Mouse (Mus musculus) induced T-regulatory cell, adult 2 months (primary cell): ENCODE results near the gene Cilp2.

Experiments
- DNase-seq: peaks from one replicate; pipeline ENCODE4 v3.0.0-alpha.2; 2012; ENCODE audit warnings: low read depth

Cilp2 gene

DNA sequence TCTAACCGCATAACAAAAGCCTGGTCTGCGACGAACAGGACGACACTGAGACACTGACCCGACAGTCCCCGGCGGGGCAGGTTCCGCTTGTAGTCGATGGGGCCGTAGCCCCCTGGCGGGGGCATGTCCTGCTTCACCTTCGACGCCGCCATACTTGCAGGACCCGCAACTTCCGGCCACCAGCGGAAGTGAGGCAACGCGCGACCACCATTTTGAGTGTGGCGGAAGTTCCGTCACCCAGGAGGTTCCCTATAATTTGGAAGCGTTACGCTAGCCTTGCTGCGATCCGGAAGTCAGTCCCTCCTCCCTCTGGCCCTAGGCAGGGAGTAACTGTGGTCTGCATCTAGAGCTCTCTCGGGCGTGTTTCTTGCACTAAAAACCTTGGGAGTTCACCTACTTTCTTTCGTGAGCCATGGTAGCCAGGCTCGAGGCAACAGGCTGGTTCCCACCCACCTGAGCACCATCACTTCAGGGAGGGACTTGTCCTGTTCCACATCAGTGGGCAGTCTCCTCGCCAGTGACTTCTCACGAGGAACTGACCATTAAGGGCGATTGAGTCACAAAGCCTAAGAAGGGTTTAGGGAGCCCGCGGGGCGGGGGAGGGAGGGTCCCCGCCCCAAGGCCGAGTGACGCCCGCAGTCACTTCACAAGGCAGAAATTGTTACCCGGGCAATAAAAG, 14.1 kb upstream of the Cilp2 start:
- peak; percentile 98 for DNase-seq

DNA sequence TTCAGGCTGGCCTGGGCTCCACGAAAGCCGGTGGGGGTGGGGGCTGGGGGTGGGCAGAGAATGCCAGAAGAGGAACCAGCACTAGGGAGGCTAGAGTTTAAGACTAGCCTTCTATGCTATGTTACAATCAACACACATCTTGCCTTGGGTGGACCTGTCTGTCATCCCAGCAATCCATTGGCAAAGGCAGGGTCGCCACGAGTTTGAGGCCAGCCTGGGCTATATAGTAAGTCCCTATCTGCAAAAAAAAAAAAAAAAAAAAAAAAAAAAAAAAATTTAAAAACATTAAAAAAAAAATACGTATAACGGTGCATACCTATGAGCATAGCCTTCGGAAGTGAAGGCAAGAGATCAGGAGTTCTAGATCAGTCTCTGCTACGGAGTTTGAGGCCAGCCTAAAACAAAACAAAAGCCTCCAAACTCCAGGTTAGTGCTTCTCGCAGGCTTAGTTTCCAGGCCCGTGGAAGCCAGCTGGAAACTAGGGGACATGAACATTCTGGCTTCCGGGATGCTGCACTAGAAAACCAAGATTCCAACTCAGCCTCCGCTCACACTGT, 13.5 kb upstream of the Cilp2 start:
- no peak for DNase-seq

DNA sequence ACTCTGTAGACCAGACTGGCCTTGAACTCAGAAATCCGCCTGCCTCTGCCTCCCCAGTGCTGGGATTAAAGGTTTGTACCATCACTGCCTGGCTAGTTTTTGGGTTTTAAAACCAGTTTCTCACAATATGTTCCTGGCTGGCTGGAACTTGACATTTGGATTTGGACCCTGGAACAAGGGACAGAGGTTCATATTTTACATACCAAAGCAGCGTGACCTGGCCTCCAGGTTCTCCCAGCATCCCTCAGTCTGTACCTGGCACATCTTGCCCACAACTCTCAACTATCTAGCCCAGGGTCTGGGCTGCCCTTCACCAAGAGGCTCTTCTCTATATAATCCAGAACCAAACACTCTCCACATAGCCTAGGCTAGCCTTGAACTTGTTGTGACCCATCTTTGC, 12.4 kb upstream of the Cilp2 start:
- no peak for DNase-seq

DNA sequence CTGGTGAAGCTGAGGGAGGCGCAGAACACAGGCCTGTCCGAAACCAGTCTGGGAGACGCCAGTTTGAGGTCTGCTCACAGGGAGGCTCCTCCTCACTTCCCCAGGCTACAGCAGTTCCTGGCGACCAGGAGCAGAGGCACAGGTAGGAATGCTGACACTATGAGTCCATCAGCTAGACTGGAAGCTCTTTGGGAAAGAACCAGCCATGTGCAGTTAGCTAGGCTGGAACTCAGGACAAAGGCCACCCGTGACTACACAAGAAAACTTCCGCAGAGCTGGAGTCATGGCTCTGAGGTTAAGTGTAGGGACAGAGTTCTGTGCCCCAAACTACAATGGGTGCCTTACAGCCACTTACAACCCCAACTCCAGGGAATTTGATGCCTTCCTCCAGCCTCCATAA, 10.4 kb upstream of the Cilp2 start:
- no peak for DNase-seq

- DNase-seq: no peak
Observed at GRCm38 (mm10) chr8:69895772-69896451, 8.4 kb upstream of the Cilp2 start.

GRCm38 (mm10) chr8:69894836-69895332, 7.4 kb upstream of the Cilp2 start:
- DNase-seq: no peak

DNA sequence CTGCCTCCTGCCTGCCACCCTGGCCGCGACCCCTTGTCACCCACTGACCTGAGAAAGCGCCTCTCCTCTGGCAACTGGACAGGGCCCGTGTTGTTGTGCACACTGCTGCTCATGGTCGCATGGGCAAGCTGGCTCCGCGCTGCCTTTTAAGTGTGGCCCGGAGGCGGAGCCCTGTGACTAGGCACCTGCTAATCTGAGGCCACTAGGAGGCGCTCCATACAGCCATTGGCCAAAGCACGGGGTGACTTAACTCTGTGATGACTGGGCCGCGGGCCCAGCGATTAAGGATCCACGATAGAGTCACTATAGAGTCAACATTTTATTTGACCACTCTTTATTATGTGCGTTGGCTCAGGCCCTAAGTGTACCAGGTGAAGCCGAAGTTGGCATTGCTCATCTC, 6.4 kb upstream of the Cilp2 start:
- peak; percentile 76 for DNase-seq

GRCm38 (mm10) chr8:69890813-69891241, 3.3 kb upstream of the Cilp2 start:
- peak; percentile 60 for DNase-seq

DNA sequence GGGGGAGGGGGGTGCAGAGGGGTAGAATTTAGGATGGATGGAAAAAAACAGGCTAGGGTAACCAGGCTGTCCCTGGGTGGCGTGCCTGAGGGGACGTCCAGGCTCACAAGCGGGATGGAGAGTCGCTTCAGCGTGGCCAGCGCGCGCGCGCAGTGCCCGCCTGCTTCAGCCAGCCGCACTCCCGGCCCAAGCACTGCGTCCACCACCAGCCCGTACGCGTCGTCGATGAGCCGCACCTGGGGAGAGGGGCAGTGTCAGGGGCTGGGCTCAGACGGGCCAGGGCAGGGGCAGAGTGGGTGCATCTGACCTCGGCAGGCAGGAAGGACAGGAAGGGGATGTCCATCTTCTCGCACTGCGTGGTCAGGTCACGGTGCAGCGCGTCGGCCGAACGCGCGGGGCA, 1.4 kb upstream of the Cilp2 start:
- no peak for DNase-seq

- DNase-seq: peak; percentile 40
Observed at GRCm38 (mm10) chr8:69888244-69888866, 868 bp upstream of the Cilp2 start.

DNA sequence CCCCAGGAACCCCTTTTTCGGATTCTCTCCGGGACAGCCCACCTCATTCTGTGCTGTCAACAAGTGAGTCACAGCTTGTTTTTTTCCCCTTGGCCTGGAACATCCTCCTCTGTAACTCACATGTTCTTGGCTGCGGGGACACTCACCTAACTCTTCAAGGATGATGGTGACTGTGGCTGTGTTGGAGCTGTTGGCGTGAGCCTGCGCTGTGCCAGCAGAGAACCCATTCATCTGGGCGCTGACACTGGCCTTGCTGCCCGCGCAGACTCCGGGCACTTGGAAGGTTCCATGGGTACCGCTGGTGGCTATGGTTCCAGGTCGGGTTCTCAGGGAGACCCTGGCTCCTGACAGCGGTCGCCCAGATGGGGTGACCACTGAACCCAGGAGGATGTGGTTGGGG, 3.3 kb downstream of the Cilp2 start:
- no peak for DNase-seq

GRCm38 (mm10) chr8:69882833-69883600, 4.5 kb downstream of the Cilp2 start:
- no peak for DNase-seq

GRCm38 (mm10) chr8:69882021-69882756, 5.3 kb downstream of the Cilp2 start:
- peak; percentile 68 for DNase-seq

DNA sequence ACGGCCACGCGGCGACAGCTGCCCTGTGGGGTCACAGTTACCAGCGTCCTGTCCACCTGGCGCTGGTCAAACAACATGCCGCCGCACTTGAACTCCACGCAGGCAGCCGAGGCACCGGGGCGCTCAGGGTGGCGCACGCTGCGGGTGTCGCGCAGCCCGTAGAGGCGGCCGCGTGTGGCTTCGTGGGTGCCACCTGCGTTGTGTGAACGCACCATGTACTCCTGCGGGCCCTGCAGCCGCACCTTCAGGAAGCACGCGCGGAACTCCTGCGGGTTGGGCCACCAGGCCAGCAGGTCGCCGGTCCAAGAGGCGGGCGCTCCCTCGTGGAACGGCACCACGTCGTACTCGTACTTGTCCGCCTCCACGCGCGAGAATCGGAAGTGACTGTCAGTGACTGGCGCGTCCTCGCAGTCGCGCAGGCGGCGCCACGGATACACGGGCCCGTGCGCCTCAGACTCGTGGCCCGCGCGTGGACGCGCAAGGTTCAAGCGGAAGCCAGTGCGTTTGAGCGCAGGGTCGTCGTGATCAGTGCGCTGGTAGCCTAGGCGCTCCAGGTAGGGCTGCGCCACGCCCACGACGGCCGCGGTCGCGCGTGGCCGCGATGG, 6.1 kb downstream of the Cilp2 start:
- DNase-seq: no peak

DNA sequence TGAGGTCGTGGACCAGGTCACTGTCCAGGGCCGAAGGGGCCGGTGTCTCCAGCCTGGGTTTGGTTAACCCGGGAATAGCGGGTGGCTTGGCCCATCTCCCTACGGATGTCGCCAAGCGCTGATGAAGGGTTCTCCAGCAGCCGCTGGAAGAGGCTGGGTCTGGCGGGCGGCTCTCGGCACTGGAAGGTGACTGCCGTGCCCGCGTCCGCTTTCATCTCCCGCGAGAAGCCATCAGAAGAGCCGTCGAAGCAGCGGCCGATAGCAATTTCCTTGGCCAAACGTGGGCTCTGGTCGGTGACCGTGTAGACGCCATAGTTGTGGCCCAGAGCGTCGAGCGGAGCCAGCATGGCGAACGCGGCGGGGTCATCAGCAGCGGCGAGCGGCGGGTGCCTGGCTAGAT, 6.6 kb downstream of the Cilp2 start:
- DNase-seq: no peak

- no peak for DNase-seq
Observed at GRCm38 (mm10) chr8:69879678-69880077, 7.8 kb downstream of the Cilp2 start.

- no peak for DNase-seq
Observed at GRCm38 (mm10) chr8:69877992-69878391, 9.5 kb downstream of the Cilp2 start.

GRCm38 (mm10) chr8:69877396-69877795, 10.1 kb downstream of the Cilp2 start:
- no peak for DNase-seq

GRCm38 (mm10) chr8:69876967-69877366, 10.5 kb downstream of the Cilp2 start:
- DNase-seq: no peak

GRCm38 (mm10) chr8:69876097-69876496, 11.4 kb downstream of the Cilp2 start:
- no peak for DNase-seq

GRCm38 (mm10) chr8:69874654-69875053, 12.8 kb downstream of the Cilp2 start:
- no peak for DNase-seq
